Mouse (Mus musculus): Measurements from ENCODE around the gene Arpp21. TPM values are rescaled to one million over a fixed set of nuclear protein-coding genes. Genes with fewer than 3 reads are reported as not detected.

Gene Arpp21
- polyA plus RNA-seq, 1 experiment from 2014 or later, result 56.9 TPM

GRCm38 (mm10) chr9:112118411-112119105 lies 117.2 kb downstream of the Arpp21 start:
- no peaks in the 10 kb centered on the region for H3K27me3 ChIP-seq (ENCODE audit: control insufficient read depth, insufficient read depth, low read depth, low read length)
- peak overlapping the region; percentile 18 for H3K4me3 ChIP-seq (ENCODE audit: low read depth, low read length)
- peak overlapping the region; percentile 51 for H3K9ac ChIP-seq (ENCODE audit: low read depth, low read length)
- no peaks in the 10 kb centered on the region for H3K36me3 ChIP-seq (ENCODE audit: control insufficient read depth, insufficient read depth, low read length)
- WGBS, result 3% methylated on average over 22 of the region's 22 CpGs
- peak overlapping the region; percentile 50 for H3K4me2 ChIP-seq (ENCODE audit: low read length)
- peaks cover 26% of the 10 kb centered on the region for H3K4me1 ChIP-seq (ENCODE audit: control insufficient read depth, insufficient read depth, low read length)
- peak overlapping the region; percentile 83 for H3K27ac ChIP-seq (ENCODE audit: low read length)
- H3K9me3 ChIP-seq (replicated peaks; ENCODE audit: control insufficient read depth, low read length, poor library complexity, severe bottlenecking), result no peaks in the 10 kb centered on the region
- peak; percentile 86 for ATAC-seq

GRCm38 (mm10) chr9:112117632-112118410 lies 117.9 kb downstream of the Arpp21 start:
- H3K36me3 ChIP-seq (ENCODE audit: control insufficient read depth, insufficient read depth, low read length), result no peaks in the 10 kb centered on the region
- 19% methylated on average over 15 of the region's 15 CpGs for WGBS
- peak overlapping the region; percentile 83 for H3K27ac ChIP-seq (ENCODE audit: low read length)
- peak; percentile 18; the same call in 1 of the 2 replicates for ATAC-seq
- no peak overlapping the region for H3K9ac ChIP-seq (ENCODE audit: low read depth, low read length)
- H3K4me2 ChIP-seq (ENCODE audit: low read length), result peak overlapping the region; percentile 50
- peak overlapping the region; percentile 18 for H3K4me3 ChIP-seq (ENCODE audit: low read depth, low read length)
- peaks cover 23% of the 10 kb centered on the region for H3K4me1 ChIP-seq (ENCODE audit: control insufficient read depth, insufficient read depth, low read length)
- no peaks in the 10 kb centered on the region for H3K27me3 ChIP-seq (ENCODE audit: control insufficient read depth, insufficient read depth, low read depth, low read length)
- no peaks in the 10 kb centered on the region for H3K9me3 ChIP-seq (replicated peaks; ENCODE audit: control insufficient read depth, low read length, poor library complexity, severe bottlenecking)

GRCm38 (mm10) chr9:112111610-112112009 lies 124.1 kb downstream of the Arpp21 start:
- Histone ChIP-seq H3K4me1 (ENCODE audit: control insufficient read depth, insufficient read depth, low read length) (peaks cover 4% of the 10 kb centered on the region; the same call in 1 of the 2 replicates), H3K27me3 (ENCODE audit: control insufficient read depth, insufficient read depth, low read depth, low read length) (no peaks in the 10 kb centered on the region), H3K9me3 (replicated peaks; ENCODE audit: control insufficient read depth, low read length, poor library complexity, severe bottlenecking) (no peaks in the 10 kb centered on the region), H3K4me2 (ENCODE audit: low read length) (no peak overlapping the region), H3K36me3 (ENCODE audit: control insufficient read depth, insufficient read depth, low read length) (no peaks in the 10 kb centered on the region), H3K27ac (ENCODE audit: low read length) (no peak overlapping the region), H3K9ac (ENCODE audit: low read depth, low read length) (no peak overlapping the region), H3K4me3 (ENCODE audit: low read depth, low read length) (no peak overlapping the region)
- ATAC-seq, result no peak
- 93% methylated on average over 5 of the region's 5 CpGs for WGBS

- H3K4me3 ChIP-seq (ENCODE audit: low read depth, low read length), result no peak overlapping the region
- no peak overlapping the region for H3K9ac ChIP-seq (ENCODE audit: low read depth, low read length)
- 53% methylated on average over 2 of the region's 2 CpGs for WGBS
- peaks cover 14% of the 10 kb centered on the region for H3K4me1 ChIP-seq (ENCODE audit: control insufficient read depth, insufficient read depth, low read length)
- no peak; the same call in 1 of the 2 replicates for ATAC-seq
- H3K27ac ChIP-seq (ENCODE audit: low read length), result peak overlapping the region; percentile 57
- no peak overlapping the region for H3K4me2 ChIP-seq (ENCODE audit: low read length)
- no peaks in the 10 kb centered on the region for H3K27me3 ChIP-seq (ENCODE audit: control insufficient read depth, insufficient read depth, low read depth, low read length)
- no peaks in the 10 kb centered on the region for H3K9me3 ChIP-seq (replicated peaks; ENCODE audit: control insufficient read depth, low read length, poor library complexity, severe bottlenecking)
- no peaks in the 10 kb centered on the region for H3K36me3 ChIP-seq (ENCODE audit: control insufficient read depth, insufficient read depth, low read length)
These were observed 132.9 kb downstream of the Arpp21 start for GRCm38 (mm10) chr9:112102852-112103192.

- Histone ChIP-seq H3K9ac (ENCODE audit: low read depth, low read length) (no peak overlapping the region), H3K27ac (ENCODE audit: low read length) (peak overlapping the region; percentile 57), H3K4me3 (ENCODE audit: low read depth, low read length) (no peak overlapping the region), H3K36me3 (ENCODE audit: control insufficient read depth, insufficient read depth, low read length) (no peaks in the 10 kb centered on the region), H3K4me2 (ENCODE audit: low read length) (no peak overlapping the region), H3K9me3 (replicated peaks; ENCODE audit: control insufficient read depth, low read length, poor library complexity, severe bottlenecking) (no peaks in the 10 kb centered on the region), H3K27me3 (ENCODE audit: control insufficient read depth, insufficient read depth, low read depth, low read length) (no peaks in the 10 kb centered on the region), H3K4me1 (ENCODE audit: control insufficient read depth, insufficient read depth, low read length) (peaks cover 14% of the 10 kb centered on the region)
- WGBS, result 35% methylated on average over 6 of the region's 6 CpGs
- ATAC-seq, result peak; percentile 80
These were observed 133.4 kb downstream of the Arpp21 start for GRCm38 (mm10) chr9:112102155-112102851.

- Histone ChIP-seq H3K4me1 (ENCODE audit: control insufficient read depth, insufficient read depth, low read length) (peaks cover 14% of the 10 kb centered on the region), H3K27ac (ENCODE audit: low read length) (peak overlapping the region; percentile 7), H3K36me3 (ENCODE audit: control insufficient read depth, insufficient read depth, low read length) (no peaks in the 10 kb centered on the region), H3K27me3 (ENCODE audit: control insufficient read depth, insufficient read depth, low read depth, low read length) (no peaks in the 10 kb centered on the region), H3K4me2 (ENCODE audit: low read length) (no peak overlapping the region), H3K4me3 (ENCODE audit: low read depth, low read length) (no peak overlapping the region), H3K9ac (ENCODE audit: low read depth, low read length) (no peak overlapping the region), H3K9me3 (replicated peaks; ENCODE audit: control insufficient read depth, low read length, poor library complexity, severe bottlenecking) (no peaks in the 10 kb centered on the region)
- no peak for ATAC-seq
- WGBS, result 60% methylated on average over 3 of the region's 3 CpGs
These were observed 134.7 kb downstream of the Arpp21 start for GRCm38 (mm10) chr9:112100841-112101595.

- no peak for ATAC-seq
- 79% methylated on average over 6 of the region's 6 CpGs for WGBS
- peaks cover 13% of the 10 kb centered on the region for H3K4me1 ChIP-seq (ENCODE audit: control insufficient read depth, insufficient read depth, low read length)
- H3K27ac ChIP-seq (ENCODE audit: low read length), result no peak overlapping the region
- H3K9ac ChIP-seq (ENCODE audit: low read depth, low read length), result no peak overlapping the region
- no peaks in the 10 kb centered on the region for H3K9me3 ChIP-seq (replicated peaks; ENCODE audit: control insufficient read depth, low read length, poor library complexity, severe bottlenecking)
- H3K4me2 ChIP-seq (ENCODE audit: low read length), result no peak overlapping the region
- no peaks in the 10 kb centered on the region for H3K36me3 ChIP-seq (ENCODE audit: control insufficient read depth, insufficient read depth, low read length)
- H3K27me3 ChIP-seq (ENCODE audit: control insufficient read depth, insufficient read depth, low read depth, low read length), result no peaks in the 10 kb centered on the region
- no peak overlapping the region for H3K4me3 ChIP-seq (ENCODE audit: low read depth, low read length)
These were observed 137.5 kb downstream of the Arpp21 start for GRCm38 (mm10) chr9:112098267-112098666.

- no peak overlapping the region for H3K27ac ChIP-seq (ENCODE audit: low read length)
- no peaks in the 10 kb centered on the region for H3K9me3 ChIP-seq (replicated peaks; ENCODE audit: control insufficient read depth, low read length, poor library complexity, severe bottlenecking)
- H3K4me2 ChIP-seq (ENCODE audit: low read length), result no peak overlapping the region
- ATAC-seq, result no peak
- WGBS, result 69% methylated on average over 5 of the region's 5 CpGs
- no peaks in the 10 kb centered on the region for H3K27me3 ChIP-seq (ENCODE audit: control insufficient read depth, insufficient read depth, low read depth, low read length)
- H3K4me3 ChIP-seq (ENCODE audit: low read depth, low read length), result no peak overlapping the region
- 0 out of 2 replicates have a peak, but pooled peaks cover 2% of the 10 kb centered on the region for H3K36me3 ChIP-seq (ENCODE audit: control insufficient read depth, insufficient read depth, low read length)
- peaks cover 6% of the 10 kb centered on the region for H3K4me1 ChIP-seq (ENCODE audit: control insufficient read depth, insufficient read depth, low read length)
- no peak overlapping the region for H3K9ac ChIP-seq (ENCODE audit: low read depth, low read length)
These were observed 140.0 kb downstream of the Arpp21 start for GRCm38 (mm10) chr9:112095708-112096107.
